Mouse (Mus musculus): ENCODE results near the gene Myh10. TPM values are rescaled to one million over a fixed set of nuclear protein-coding genes. Genes with fewer than 3 reads are reported as not detected.

The Myh10 gene
- total RNA-seq, 2 experiments from 2014 or later = 68.5 to 69.7 TPM

DNA sequence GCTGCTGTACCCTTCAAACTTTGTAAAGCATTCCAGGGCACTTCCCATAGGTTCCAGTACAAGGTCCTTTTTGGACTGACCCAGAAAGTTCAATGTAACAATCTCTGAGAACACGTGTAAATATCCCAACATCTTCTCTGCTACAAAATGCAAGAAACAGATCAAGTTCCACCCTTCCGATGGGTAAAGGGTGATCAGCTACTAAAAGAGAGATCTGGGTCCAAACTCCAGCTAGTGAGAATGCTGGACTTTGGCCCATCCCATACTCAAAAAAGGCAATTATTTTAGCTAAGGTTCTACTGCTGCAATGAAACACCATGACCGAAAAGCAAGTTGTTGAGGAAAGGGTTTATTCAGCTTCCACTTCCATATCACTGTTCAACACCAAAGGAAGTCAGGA is 163.3 kb downstream of the Myh10 start:
- no peak for DNase-seq (ENCODE audit: low spot score in 2 of 2)

DNA sequence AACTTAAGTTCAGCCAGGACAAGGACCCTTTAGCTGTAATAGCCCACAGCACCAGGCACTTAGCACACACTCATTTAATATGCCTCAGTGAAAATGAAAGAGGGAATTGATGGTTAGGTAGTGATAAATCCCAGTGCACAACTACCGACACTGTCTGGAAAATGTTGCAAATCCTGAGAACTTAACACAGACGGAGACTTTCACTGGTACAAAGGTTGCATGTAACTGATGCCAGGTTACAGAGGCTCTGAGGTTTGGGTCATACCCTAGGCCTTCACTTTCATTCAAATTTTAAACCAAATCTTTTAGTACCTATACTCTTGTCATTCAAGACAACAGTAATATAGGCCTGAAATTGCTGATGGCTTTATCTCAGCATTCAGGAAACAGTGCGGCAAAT is 166.0 kb downstream of the Myh10 start:
- no peak for DNase-seq (ENCODE audit: low spot score in 2 of 2)

DNA sequence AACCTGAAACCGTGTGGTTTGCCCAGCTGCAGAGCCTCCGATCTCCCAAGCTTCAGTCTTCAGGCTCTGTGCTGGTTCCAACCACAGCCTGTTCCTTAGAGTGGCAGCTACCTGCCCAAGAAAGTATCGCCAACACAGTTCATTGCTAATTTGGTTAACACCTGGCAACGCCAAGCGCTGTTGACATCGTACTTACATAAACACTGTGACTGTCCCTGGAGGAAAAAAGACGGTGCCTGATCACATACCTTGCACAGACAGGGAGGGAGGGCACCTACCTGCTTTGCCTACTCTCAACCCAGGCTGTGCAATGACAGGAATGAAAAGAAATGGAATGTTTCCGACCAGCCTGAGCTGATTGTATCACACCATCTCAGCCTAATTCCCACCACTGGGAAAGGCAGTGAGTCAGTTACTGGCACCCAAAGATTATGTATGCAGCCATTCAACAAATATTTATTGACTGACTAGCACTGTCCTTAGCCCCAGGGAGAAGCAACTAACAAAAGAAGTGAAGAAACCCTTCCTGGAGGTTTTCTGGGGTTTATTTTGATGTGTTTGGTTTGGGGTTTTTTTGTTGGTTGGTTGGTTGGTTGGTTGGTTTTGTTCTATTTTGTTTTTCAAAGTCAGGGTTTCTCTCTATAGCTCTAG is 168.7 kb downstream of the Myh10 start:
- DNase-seq (ENCODE audit: low spot score in 2 of 2) = no peak

DNA sequence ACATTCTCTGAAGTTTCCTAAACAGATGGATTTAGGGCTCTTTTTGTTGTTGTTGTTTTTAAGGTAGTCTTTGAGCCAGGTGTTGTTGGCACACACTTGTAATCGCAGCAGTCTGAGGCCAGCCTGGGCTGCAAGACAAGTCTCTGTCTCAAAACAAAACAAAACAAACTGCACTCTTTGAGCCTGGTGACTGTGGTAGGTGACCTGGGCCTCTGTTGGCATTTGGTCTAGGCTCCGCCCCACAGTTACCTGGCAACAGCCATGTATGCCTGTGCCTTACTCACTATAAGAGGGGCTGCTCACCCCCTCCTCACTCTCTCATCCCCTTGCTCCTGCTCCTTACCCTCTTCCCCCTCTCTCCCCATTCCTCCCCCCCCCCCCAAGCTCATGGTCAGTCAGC is 170.9 kb downstream of the Myh10 start:
- no peak for DNase-seq (ENCODE audit: low spot score in 2 of 2)

DNA sequence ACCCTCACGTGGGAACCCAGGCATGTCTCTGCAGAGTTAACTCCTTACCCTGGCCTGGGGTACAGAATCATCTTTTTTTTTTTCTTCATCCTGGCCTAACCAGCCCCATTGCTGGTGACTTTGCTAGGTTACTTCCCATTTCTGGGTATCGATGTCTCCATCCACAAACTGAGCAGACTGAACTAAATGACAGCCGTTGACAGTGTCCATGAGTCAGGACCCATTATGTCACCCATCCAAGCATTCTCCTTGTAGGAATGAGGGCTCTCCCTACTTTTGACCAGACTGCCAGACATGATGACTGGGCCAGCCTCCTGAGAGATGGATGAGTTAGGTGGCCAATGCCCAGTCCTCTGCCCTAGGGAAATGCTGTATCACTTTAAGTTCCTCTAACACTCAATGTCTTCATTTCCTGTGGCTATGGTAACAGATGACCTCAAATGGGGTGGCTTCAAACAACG is 172.3 kb downstream of the Myh10 start:
- no peak for DNase-seq (ENCODE audit: low spot score in 2 of 2)

DNA sequence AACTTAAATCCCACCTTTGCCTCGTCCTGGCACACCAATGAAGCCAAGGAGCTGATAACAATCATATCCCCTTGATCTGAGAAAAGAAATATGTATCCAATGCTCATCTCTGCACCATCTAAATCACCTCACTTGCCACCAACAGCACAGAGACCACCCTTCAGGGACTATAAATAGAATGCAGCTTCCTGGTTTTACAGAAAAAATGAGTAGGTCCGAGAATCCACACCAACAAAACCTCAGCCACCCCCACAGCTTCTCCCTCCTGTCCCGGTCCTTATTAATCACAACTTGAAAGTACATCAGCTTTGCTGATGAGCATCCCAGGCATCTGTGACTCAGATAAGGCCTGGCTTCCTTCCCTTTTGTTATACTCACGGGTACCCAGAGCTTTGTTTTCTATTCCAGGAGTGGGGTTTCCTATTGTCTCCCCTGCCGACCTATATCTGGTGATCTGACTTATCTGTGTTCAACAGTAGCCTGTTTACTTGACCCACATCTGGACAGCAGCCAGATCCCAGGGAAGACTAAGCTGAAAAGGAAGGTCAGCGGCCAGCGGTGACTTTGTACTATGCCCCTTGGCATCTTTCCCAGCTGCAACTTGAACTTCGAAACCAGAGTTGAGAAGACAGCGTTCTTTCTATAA is 173.3 kb downstream of the Myh10 start:
- DNase-seq (ENCODE audit: low spot score in 2 of 2) = peak; percentile 32 to 69

Other genes with a start within 250 kb of the Myh10 start
- gene Pik3r6, start 188.5 kb upstream of the Myh10 start, total RNA-seq (2021) = 1 to 10 TPM; 3.8 to 4.8 TPM
- under 1 TPM in 1 of 2 experiments, not detected in 1; 0.21 TPM for gene Mfsd6l, start 135.4 kb upstream of the Myh10 start, total RNA-seq (2021)
- not detected for gene Ccdc42, start 104.5 kb upstream of the Myh10 start, total RNA-seq (2021)
- 10 to 100 TPM; 76.4 to 86.4 TPM for gene Ndel1, start 180.3 kb downstream of the Myh10 start, total RNA-seq (2021)
- under 1 TPM in 1 of 2 experiments, not detected in 1; 0.07 TPM for gene Rnf222, start 197.0 kb downstream of the Myh10 start, total RNA-seq (2021)
- 1,000 to 10,000 TPM; 1,219 to 1,338 TPM for gene Rpl26, start 210.0 kb downstream of the Myh10 start, total RNA-seq (2021)
- gene Odf4, start 235.5 kb downstream of the Myh10 start, total RNA-seq (2021) = not detected